Mouse (Mus musculus) bone marrow, adult 2 months (tissue): ENCODE results near the gene Mum1.

Experiments used
- CTCF ChIP-seq: fragments of 200-500 bp; IDR thresholded peaks from 2 replicates; pipeline ENCODE4 v1.5.1; 2011; ENCODE audit warnings: low read length, control low read depth; ENCODE audit not compliant: control insufficient read depth, insufficient read depth
- POLR2A ChIP-seq: fragments of 200-500 bp; IDR thresholded peaks from 2 replicates; pipeline ENCODE4 v1.6.1; 2011; ENCODE audit warnings: low read depth, mild to moderate bottlenecking, control low read depth, low read length, borderline replicate concordance; ENCODE audit not compliant: control insufficient read depth

DNA sequence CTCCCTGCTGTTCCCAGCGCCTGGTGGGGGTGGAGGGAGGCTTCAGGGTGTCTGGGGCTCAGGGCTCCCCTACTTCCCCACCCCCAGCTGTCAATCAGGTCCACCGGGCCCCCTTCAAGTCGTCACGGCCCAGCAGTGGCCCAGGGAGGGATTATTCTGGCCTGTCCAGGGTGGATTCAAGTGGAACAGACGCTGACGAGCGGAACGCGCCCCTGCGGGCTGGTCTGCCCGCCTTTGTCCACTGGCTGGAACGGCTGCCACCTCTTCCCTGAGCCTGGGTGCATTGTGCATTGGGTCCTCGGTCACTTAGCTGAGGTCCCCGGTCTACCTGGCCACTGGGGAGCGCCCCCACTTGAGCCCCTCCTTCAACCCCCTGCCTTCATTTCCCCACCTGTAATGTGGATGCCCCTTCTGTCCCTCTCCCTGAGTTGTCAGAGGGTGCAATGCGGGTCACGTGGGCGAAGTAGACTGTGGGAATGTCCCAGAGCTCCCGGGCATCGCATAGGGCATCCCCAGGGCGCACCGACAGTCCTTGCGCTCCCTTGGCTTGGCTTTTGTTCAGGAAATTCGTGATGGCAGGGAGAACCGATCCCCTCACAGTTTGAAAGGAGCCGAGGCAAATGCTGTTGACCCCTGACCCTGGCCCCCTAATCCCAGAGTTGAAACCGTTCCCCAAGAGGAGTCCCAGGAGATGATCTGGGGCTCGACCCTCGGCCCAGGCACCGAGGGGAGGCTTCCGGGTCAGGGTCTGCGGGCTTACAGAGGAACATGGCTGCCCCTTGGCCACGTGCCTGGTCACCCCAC is 29.3 kb upstream of the Mum1 start:
- TF ChIP-seq CTCF: no peak
- TF ChIP-seq POLR2A: no peak
